Mouse (Mus musculus): Measurements from ENCODE around the gene Yipf3. TPM values are rescaled to one million over a fixed set of nuclear protein-coding genes. Genes with fewer than 3 reads are reported as not detected.

Gene Yipf3
- total and polyA plus RNA-seq, 3 experiments = 72.4 to 142 (median 82.8) TPM

DNA sequence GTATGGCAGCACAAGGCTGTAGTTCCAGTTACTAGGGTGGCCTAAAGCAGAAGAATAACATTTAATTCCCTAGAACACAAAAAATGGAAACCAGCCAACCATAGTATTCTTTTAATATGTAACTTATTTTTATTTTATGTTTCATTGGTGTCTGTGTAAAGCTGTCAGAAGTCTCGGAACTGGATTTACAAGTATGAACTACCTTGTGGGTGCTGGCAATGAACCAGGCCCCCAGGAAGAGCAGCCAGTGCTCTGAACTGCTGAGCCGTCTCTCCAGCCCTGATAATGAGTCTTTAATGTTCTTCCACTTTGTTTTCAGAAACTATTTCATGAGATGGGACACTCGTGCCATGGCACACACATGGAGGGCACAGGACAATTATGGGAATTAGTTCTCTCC is 37.3 kb upstream of the Yipf3 start:
- TF ChIP-seq CTCF (IDR thresholded peaks at IDR 0.05) (no peak), EP300 (IDR thresholded peaks at IDR 0.05; ENCODE audit: insufficient read depth, low read depth, low read length) (no peak), POLR2A (IDR thresholded peaks at IDR 0.05; ENCODE audit: insufficient read depth, low read depth, low read length) (no peak)
- H3K9ac ChIP-seq (ENCODE audit: low read depth, low read length) = no peak overlapping the region
- intact Hi-C loops (cut with DNase I) = no loop called here
- no peak for DNase-seq
- no peaks in the 10 kb centered on the region for H3K27me3 ChIP-seq (ENCODE audit: control insufficient read depth, insufficient read depth, low read length)
- no peak overlapping the region for H3K27ac ChIP-seq
- no peaks in the 10 kb centered on the region for H3K79me2 ChIP-seq (replicated peaks; ENCODE audit: control insufficient read depth, insufficient read depth, low read length)
- H3K4me1 ChIP-seq (ENCODE audit: control insufficient read depth, insufficient read depth, low read length) = no peaks in the 10 kb centered on the region
- H3K4me3 ChIP-seq = no peak overlapping the region
- WGBS = 90% methylated on average over 3 of the region's 3 CpGs
- no peaks in the 10 kb centered on the region for H3K36me3 ChIP-seq (ENCODE audit: control insufficient read depth, insufficient read depth, low read length)

DNA sequence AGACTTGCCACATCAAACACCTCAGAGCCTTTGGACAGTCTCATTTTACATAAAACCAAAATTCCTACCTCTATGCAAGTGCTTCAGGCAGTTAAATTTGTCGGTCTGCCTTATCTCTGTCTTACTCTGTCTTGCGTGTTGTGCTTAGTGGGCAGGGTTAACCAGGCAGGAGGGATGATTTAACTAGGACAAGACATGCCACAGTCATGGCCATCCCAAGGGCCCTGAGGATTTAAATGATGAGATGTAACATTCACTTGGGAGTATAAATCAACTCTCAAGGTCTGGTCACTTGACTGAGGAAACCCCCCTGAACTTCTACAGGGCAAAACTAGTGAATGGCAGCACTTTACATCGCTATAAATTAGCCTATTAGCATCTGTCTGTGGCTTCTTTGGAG is 26.3 kb upstream of the Yipf3 start:
- TF ChIP-seq CTCF (IDR thresholded peaks at IDR 0.05) = no peak
- no peak for TF ChIP-seq POLR2A (IDR thresholded peaks at IDR 0.05; ENCODE audit: insufficient read depth, low read depth, low read length)
- no peak for TF ChIP-seq EP300 (IDR thresholded peaks at IDR 0.05; ENCODE audit: insufficient read depth, low read depth, low read length)
- Histone ChIP-seq H3K9ac (ENCODE audit: low read depth, low read length) (no peak overlapping the region), H3K79me2 (replicated peaks; ENCODE audit: control insufficient read depth, insufficient read depth, low read length) (no peaks in the 10 kb centered on the region), H3K4me3 (no peak overlapping the region), H3K27me3 (ENCODE audit: control insufficient read depth, insufficient read depth, low read length) (no peaks in the 10 kb centered on the region), H3K4me1 (ENCODE audit: control insufficient read depth, insufficient read depth, low read length) (no peaks in the 10 kb centered on the region), H3K27ac (no peak overlapping the region), H3K36me3 (ENCODE audit: control insufficient read depth, insufficient read depth, low read length) (no peaks in the 10 kb centered on the region)
- DNase-seq = no peak
- intact Hi-C loops (cut with DNase I) = no loop called here
- 85% methylated on average over 3 of the region's 3 CpGs for WGBS

- H3K79me2 ChIP-seq (replicated peaks; ENCODE audit: control insufficient read depth, insufficient read depth, low read length) = no peaks in the 10 kb centered on the region
Observed at GRCm38 (mm10) chr17:46227576-46227975, 20.3 kb upstream of the Yipf3 start.

DNA sequence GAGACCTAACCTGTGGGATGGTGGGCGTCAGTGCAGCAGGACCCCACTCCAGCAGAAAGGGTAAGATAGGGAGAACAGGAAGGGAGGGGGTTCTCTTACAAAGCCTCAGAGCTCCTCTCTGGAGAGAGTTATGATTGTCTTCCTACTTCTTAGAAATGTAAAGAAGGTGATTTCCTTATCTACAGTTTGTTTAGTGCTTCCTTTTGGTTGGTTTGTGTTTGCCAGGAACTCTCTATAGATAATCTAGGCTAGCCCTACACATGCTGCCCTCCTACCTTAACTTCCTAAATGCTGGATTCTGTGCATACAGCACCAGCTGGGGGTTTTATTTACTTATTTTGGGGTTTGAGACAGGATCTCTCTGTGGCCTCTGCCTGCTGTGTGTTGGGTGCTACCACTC is 11.8 kb upstream of the Yipf3 start:
- no peaks in the 10 kb centered on the region for H3K79me2 ChIP-seq (replicated peaks; ENCODE audit: control insufficient read depth, insufficient read depth, low read length)
- no peak overlapping the region for H3K27ac ChIP-seq
- H3K27me3 ChIP-seq (ENCODE audit: control insufficient read depth, insufficient read depth, low read length) = no peaks in the 10 kb centered on the region
- H3K4me3 ChIP-seq = no peak overlapping the region
- H3K9ac ChIP-seq (ENCODE audit: low read depth, low read length) = no peak overlapping the region
- H3K36me3 ChIP-seq (ENCODE audit: control insufficient read depth, insufficient read depth, low read length) = no peaks in the 10 kb centered on the region
- H3K4me1 ChIP-seq (ENCODE audit: control insufficient read depth, insufficient read depth, low read length) = no peaks in the 10 kb centered on the region
- WGBS = 71% methylated on average over 1 of the region's 1 CpGs
- intact Hi-C loops (cut with DNase I) = no loop called here
- DNase-seq = no peak
- no peak for TF ChIP-seq POLR2A (IDR thresholded peaks at IDR 0.05; ENCODE audit: insufficient read depth, low read depth, low read length)
- no peak for TF ChIP-seq EP300 (IDR thresholded peaks at IDR 0.05; ENCODE audit: insufficient read depth, low read depth, low read length)
- no peak for TF ChIP-seq CTCF (IDR thresholded peaks at IDR 0.05)

More at GRCm38 (mm10) chr17:46227576-46227975, 20.3 kb upstream of the Yipf3 start:
- Histone ChIP-seq H3K4me3 (no peak overlapping the region), H3K27ac (no peak overlapping the region), H3K4me1 (ENCODE audit: control insufficient read depth, insufficient read depth, low read length) (no peaks in the 10 kb centered on the region), H3K36me3 (ENCODE audit: control insufficient read depth, insufficient read depth, low read length) (no peaks in the 10 kb centered on the region), H3K9ac (ENCODE audit: low read depth, low read length) (no peak overlapping the region), H3K27me3 (ENCODE audit: control insufficient read depth, insufficient read depth, low read length) (no peaks in the 10 kb centered on the region)
- TF ChIP-seq CTCF (IDR thresholded peaks at IDR 0.05) (no peak), POLR2A (IDR thresholded peaks at IDR 0.05; ENCODE audit: insufficient read depth, low read depth, low read length) (no peak), EP300 (IDR thresholded peaks at IDR 0.05; ENCODE audit: insufficient read depth, low read depth, low read length) (no peak)
- WGBS = 90% methylated on average over 7 of the region's 7 CpGs
- no peak for DNase-seq
- intact Hi-C loops (cut with DNase I) = no loop called here

GRCm38 (mm10) chr17:46237079-46237478 is 10.8 kb upstream of the Yipf3 start:
- no peak overlapping the region for H3K27ac ChIP-seq
- no peak for DNase-seq
- no peak for TF ChIP-seq CTCF (IDR thresholded peaks at IDR 0.05)
- TF ChIP-seq EP300 (IDR thresholded peaks at IDR 0.05; ENCODE audit: insufficient read depth, low read depth, low read length) = no peak
- TF ChIP-seq POLR2A (IDR thresholded peaks at IDR 0.05; ENCODE audit: insufficient read depth, low read depth, low read length) = no peak
- H3K9ac ChIP-seq (ENCODE audit: low read depth, low read length) = no peak overlapping the region
- 83% methylated on average over 6 of the region's 6 CpGs for WGBS
- H3K27me3 ChIP-seq (ENCODE audit: control insufficient read depth, insufficient read depth, low read length) = no peaks in the 10 kb centered on the region
- H3K4me3 ChIP-seq = no peak overlapping the region
- intact Hi-C loops (cut with DNase I) = no loop called here
- H3K79me2 ChIP-seq (replicated peaks; ENCODE audit: control insufficient read depth, insufficient read depth, low read length) = no peaks in the 10 kb centered on the region
- H3K36me3 ChIP-seq (ENCODE audit: control insufficient read depth, insufficient read depth, low read length) = no peaks in the 10 kb centered on the region
- H3K4me1 ChIP-seq (ENCODE audit: control insufficient read depth, insufficient read depth, low read length) = no peaks in the 10 kb centered on the region

DNA sequence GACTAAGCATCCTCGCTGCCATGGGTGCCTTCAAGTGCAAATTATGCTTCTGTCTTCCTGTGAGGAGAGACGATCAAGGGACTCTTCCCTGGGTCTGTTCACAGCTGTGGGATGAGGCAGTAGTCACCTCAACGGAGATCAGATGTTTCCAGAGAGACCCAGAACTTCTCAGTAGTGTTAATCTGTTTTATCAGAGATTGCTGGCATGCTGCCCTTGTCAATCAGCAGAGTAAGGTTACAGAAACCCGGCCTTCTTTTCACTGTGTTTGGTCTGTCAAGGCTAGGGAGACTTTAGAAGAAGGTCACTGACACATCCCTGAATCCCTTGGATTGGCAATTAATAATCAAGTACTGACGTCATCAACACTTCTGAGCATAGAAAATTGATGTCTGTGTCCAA is 10.4 kb upstream of the Yipf3 start:
- intact Hi-C loops (cut with DNase I) = no loop called here
- TF ChIP-seq CTCF (IDR thresholded peaks at IDR 0.05) (no peak), EP300 (IDR thresholded peaks at IDR 0.05; ENCODE audit: insufficient read depth, low read depth, low read length) (no peak), POLR2A (IDR thresholded peaks at IDR 0.05; ENCODE audit: insufficient read depth, low read depth, low read length) (no peak)
- no peaks in the 10 kb centered on the region for H3K36me3 ChIP-seq (ENCODE audit: control insufficient read depth, insufficient read depth, low read length)
- no peak overlapping the region for H3K9ac ChIP-seq (ENCODE audit: low read depth, low read length)
- H3K27ac ChIP-seq = no peak overlapping the region
- H3K4me3 ChIP-seq = no peak overlapping the region
- DNase-seq = no peak
- 67% methylated on average over 5 of the region's 5 CpGs for WGBS
- H3K4me1 ChIP-seq (ENCODE audit: control insufficient read depth, insufficient read depth, low read length) = no peaks in the 10 kb centered on the region
- H3K27me3 ChIP-seq (ENCODE audit: control insufficient read depth, insufficient read depth, low read length) = no peaks in the 10 kb centered on the region
- H3K79me2 ChIP-seq (replicated peaks; ENCODE audit: control insufficient read depth, insufficient read depth, low read length) = no peaks in the 10 kb centered on the region
